Mouse (Mus musculus): Measurements from ENCODE around the gene Kctd21. TPM values are rescaled to one million over a fixed set of nuclear protein-coding genes. Genes with fewer than 3 reads are reported as not detected.

The Kctd21 gene
- polyA plus RNA-seq, 1 experiment from 2014 or later, result 3.6 TPM

DNA sequence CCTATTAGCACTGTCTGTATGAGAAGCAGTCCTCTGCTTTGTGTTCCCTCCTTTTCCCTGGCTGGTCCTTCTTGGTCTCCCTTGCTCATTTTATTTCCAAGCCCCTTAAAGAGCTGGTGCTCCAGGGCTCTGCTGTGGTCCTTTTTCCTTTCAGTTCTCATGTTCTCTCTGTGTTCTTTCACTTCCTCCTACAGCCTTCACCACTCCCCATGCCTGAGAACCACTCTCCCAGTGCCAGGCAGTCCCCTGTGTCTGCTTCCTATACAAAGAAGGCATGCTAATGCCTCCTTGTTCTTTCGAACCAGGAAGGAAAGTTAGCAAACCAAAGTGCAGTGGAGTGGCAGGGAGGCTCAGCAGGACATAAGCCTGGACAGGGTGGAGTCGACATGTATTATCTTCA lies 43.8 kb downstream of the Kctd21 start:
- Histone ChIP-seq H3K4me3 (ENCODE audit: low read depth, low read length) (no peak overlapping the region), H3K36me3 (ENCODE audit: control insufficient read depth, insufficient read depth, low read length) (peaks cover 17% of the 10 kb centered on the region), H3K9ac (ENCODE audit: low read depth, low read length) (no peak overlapping the region), H3K4me2 (no peak overlapping the region), H3K27ac (ENCODE audit: low read depth, low read length) (no peak overlapping the region), H3K9me3 (replicated peaks; ENCODE audit: control insufficient read depth, low read length) (no peaks in the 10 kb centered on the region), H3K4me1 (ENCODE audit: control insufficient read depth, insufficient read depth, low read length) (peaks cover 5% of the 10 kb centered on the region; the same call in 1 of the 2 replicates), H3K27me3 (ENCODE audit: control insufficient read depth, insufficient read depth, low read length) (no peaks in the 10 kb centered on the region)
- WGBS (ENCODE audit: insufficient replicate concordance), result 78% methylated on average over 2 of the region's 2 CpGs
- ATAC-seq (replicated peaks; ENCODE audit: insufficient number of reproducible peaks, low FRiP score, low TSS enrichment), result no peak

DNA sequence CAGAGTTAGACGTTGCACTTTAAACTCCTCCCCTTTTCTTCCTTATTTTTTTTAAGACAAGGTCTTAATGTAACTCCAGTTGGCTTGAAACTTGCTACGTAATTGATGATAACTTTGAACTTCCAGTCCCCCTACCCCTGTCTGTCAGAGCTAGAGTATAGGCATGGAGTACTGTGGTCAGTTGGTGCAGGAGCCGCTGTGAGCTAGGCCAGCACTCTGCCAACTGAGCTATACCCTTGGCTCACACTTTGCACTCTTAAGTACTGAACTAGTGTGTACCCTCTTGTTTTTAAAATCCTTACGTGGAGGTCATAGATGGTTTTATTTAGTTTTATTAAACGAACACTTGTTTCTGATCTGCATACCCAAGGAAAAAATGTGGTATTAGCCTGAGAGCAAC lies 47.2 kb downstream of the Kctd21 start:
- Histone ChIP-seq H3K27me3 (ENCODE audit: control insufficient read depth, insufficient read depth, low read length) (no peaks in the 10 kb centered on the region), H3K27ac (ENCODE audit: low read depth, low read length) (no peak overlapping the region), H3K4me2 (no peak overlapping the region), H3K9ac (ENCODE audit: low read depth, low read length) (no peak overlapping the region), H3K4me3 (ENCODE audit: low read depth, low read length) (no peak overlapping the region), H3K4me1 (ENCODE audit: control insufficient read depth, insufficient read depth, low read length) (no peaks in the 10 kb centered on the region), H3K36me3 (ENCODE audit: control insufficient read depth, insufficient read depth, low read length) (peaks cover 44% of the 10 kb centered on the region), H3K9me3 (replicated peaks; ENCODE audit: control insufficient read depth, low read length) (no peaks in the 10 kb centered on the region)
- WGBS (ENCODE audit: insufficient replicate concordance), result 90% methylated on average over 5 of the region's 5 CpGs
- no peak for ATAC-seq (replicated peaks; ENCODE audit: insufficient number of reproducible peaks, low FRiP score, low TSS enrichment)

DNA sequence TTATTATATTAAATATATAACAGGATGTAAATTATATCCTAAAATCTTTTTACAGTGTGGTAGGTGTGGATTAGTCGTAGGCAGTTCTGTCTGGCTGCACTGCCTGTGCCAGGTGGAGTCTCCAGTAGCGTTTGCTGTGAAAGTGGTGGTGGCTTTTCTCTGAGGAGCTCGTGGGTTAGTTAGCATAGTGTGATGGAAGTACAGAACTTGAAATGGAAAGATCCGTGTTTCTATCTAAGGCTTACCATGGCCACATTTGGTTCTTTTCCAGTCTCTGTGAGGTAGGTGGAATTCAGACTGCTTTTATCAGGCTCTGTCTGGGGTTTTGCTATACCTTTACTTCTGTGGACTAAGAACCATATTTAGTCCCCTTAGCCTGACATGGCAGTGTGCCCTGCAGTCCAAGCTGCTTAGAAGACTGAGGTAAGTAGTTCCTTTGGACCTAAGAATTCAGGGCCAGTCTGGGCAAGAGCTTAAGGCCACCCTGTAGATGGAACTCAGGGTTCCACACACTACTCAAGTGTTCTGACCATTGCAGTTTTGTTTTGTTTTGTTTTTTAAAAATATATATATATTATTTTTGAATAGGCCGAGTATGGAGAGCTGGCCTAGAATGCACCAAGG lies 48.5 kb downstream of the Kctd21 start:
- peaks cover 48% of the 10 kb centered on the region for H3K36me3 ChIP-seq (ENCODE audit: control insufficient read depth, insufficient read depth, low read length)
- H3K27me3 ChIP-seq (ENCODE audit: control insufficient read depth, insufficient read depth, low read length), result no peaks in the 10 kb centered on the region
- no peak overlapping the region for H3K9ac ChIP-seq (ENCODE audit: low read depth, low read length)
- ATAC-seq (replicated peaks; ENCODE audit: insufficient number of reproducible peaks, low FRiP score, low TSS enrichment), result no peak
- no peaks in the 10 kb centered on the region for H3K4me1 ChIP-seq (ENCODE audit: control insufficient read depth, insufficient read depth, low read length)
- WGBS (ENCODE audit: insufficient replicate concordance), result 89% methylated on average over 5 of the region's 5 CpGs
- H3K4me2 ChIP-seq, result no peak overlapping the region
- no peak overlapping the region for H3K27ac ChIP-seq (ENCODE audit: low read depth, low read length)
- H3K4me3 ChIP-seq (ENCODE audit: low read depth, low read length), result no peak overlapping the region
- H3K9me3 ChIP-seq (replicated peaks; ENCODE audit: control insufficient read depth, low read length), result no peaks in the 10 kb centered on the region

DNA sequence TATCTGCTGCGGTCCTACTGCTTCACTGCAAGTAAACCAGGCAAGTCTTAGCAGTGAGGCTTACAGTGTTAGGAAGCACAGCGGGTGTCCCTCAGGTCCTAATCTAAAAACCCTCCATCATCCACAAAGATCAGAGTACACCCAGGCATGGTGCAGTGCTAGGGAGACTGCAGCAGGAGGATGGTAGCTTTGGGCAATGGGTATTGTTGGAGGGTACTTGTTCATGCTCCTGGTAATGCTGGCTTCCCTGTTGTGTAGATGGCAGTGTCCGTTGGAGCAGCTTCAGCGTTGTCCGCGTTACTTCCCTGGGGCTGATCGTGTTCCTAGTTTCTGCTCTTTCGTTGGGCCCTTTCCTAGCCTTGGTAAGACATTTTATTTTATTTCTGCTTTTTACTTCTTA lies 50.5 kb downstream of the Kctd21 start:
- ATAC-seq (replicated peaks; ENCODE audit: insufficient number of reproducible peaks, low FRiP score, low TSS enrichment), result no peak
- Histone ChIP-seq H3K4me2 (no peak overlapping the region), H3K36me3 (ENCODE audit: control insufficient read depth, insufficient read depth, low read length) (peaks cover 51% of the 10 kb centered on the region), H3K27me3 (ENCODE audit: control insufficient read depth, insufficient read depth, low read length) (no peaks in the 10 kb centered on the region), H3K9ac (ENCODE audit: low read depth, low read length) (no peak overlapping the region), H3K4me3 (ENCODE audit: low read depth, low read length) (no peak overlapping the region), H3K9me3 (replicated peaks; ENCODE audit: control insufficient read depth, low read length) (no peaks in the 10 kb centered on the region), H3K27ac (ENCODE audit: low read depth, low read length) (no peak overlapping the region), H3K4me1 (ENCODE audit: control insufficient read depth, insufficient read depth, low read length) (no peaks in the 10 kb centered on the region)
- 94% methylated on average over 8 of the region's 8 CpGs for WGBS (ENCODE audit: insufficient replicate concordance)

DNA sequence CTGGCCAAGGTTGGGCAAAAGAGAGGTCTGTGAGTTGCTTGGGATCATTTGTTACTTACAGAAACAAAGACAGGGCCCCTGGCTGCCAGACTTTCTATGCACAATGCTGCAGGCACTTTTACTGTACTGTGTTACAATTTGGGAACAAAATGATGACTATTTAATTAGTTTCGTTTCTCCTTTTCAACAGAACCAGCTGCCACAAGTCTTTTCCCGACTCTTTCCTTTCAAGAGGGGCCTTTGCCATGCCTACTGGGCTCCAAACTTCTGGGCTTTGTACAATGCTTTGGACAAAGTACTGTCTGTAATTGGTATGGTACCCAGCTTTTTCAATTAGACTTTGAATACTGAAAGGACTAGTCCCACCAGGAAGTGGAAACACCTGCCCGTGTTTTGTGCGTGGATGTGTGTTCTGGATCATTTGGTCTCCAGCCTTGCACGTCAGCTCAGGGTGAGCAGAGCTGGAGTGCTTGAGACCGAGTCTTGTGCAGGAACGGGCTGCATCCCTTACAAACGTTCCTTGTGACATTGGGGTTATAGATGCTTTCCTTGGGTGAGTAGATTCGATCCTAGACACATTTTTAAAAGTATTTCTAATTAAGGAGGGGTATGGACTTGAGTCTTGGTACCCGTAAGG lies 51.5 kb downstream of the Kctd21 start:
- H3K4me1 ChIP-seq (ENCODE audit: control insufficient read depth, insufficient read depth, low read length), result no peaks in the 10 kb centered on the region
- H3K27me3 ChIP-seq (ENCODE audit: control insufficient read depth, insufficient read depth, low read length), result no peaks in the 10 kb centered on the region
- 89% methylated on average over 10 of the region's 10 CpGs for WGBS (ENCODE audit: insufficient replicate concordance)
- no peak overlapping the region for H3K4me3 ChIP-seq (ENCODE audit: low read depth, low read length)
- H3K9me3 ChIP-seq (replicated peaks; ENCODE audit: control insufficient read depth, low read length), result no peaks in the 10 kb centered on the region
- no peak for ATAC-seq (replicated peaks; ENCODE audit: insufficient number of reproducible peaks, low FRiP score, low TSS enrichment)
- H3K27ac ChIP-seq (ENCODE audit: low read depth, low read length), result no peak overlapping the region
- H3K36me3 ChIP-seq (ENCODE audit: control insufficient read depth, insufficient read depth, low read length), result peaks cover 48% of the 10 kb centered on the region
- H3K9ac ChIP-seq (ENCODE audit: low read depth, low read length), result no peak overlapping the region
- no peak overlapping the region for H3K4me2 ChIP-seq

DNA sequence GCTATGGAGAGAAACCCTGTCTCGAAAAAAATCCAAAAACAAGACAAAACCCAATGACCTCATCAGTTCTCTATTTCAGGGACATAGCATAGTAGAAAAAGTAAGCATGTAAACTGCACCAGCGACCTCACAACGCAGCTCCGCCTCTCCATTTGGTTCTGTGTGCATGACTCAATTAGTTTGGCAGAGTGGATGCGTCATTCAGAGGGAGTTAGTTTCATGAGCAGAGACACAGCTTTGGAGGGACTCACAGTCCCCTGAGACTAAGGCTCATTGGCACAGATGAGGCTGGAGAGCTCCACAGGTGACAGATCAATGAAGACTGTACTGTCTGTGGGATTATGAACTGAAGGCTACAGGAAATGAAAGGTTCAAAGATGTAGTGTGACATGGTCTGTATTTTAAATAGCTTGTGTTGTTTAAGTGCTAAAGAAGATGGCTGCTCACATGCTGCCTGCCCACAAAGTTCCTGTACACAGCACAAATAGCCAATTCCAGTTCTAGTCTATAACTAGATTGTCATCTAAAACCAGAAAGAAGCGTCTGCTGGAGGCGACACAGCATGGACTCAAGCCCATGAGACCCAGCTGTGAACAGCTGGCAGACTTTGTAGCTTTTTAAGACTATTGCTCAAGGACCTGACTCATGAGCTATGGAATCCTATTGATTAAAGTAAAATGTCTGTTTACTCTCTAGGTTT lies 54.1 kb downstream of the Kctd21 start:
- no peak for ATAC-seq (replicated peaks; ENCODE audit: insufficient number of reproducible peaks, low FRiP score, low TSS enrichment)
- no peak overlapping the region for H3K4me2 ChIP-seq
- H3K36me3 ChIP-seq (ENCODE audit: control insufficient read depth, insufficient read depth, low read length), result peaks cover 44% of the 10 kb centered on the region
- no peaks in the 10 kb centered on the region for H3K9me3 ChIP-seq (replicated peaks; ENCODE audit: control insufficient read depth, low read length)
- no peak overlapping the region for H3K4me3 ChIP-seq (ENCODE audit: low read depth, low read length)
- H3K9ac ChIP-seq (ENCODE audit: low read depth, low read length), result no peak overlapping the region
- H3K27me3 ChIP-seq (ENCODE audit: control insufficient read depth, insufficient read depth, low read length), result no peaks in the 10 kb centered on the region
- H3K4me1 ChIP-seq (ENCODE audit: control insufficient read depth, insufficient read depth, low read length), result no peaks in the 10 kb centered on the region
- H3K27ac ChIP-seq (ENCODE audit: low read depth, low read length), result no peak overlapping the region
- WGBS (ENCODE audit: insufficient replicate concordance), result 93% methylated on average over 7 of the region's 7 CpGs

DNA sequence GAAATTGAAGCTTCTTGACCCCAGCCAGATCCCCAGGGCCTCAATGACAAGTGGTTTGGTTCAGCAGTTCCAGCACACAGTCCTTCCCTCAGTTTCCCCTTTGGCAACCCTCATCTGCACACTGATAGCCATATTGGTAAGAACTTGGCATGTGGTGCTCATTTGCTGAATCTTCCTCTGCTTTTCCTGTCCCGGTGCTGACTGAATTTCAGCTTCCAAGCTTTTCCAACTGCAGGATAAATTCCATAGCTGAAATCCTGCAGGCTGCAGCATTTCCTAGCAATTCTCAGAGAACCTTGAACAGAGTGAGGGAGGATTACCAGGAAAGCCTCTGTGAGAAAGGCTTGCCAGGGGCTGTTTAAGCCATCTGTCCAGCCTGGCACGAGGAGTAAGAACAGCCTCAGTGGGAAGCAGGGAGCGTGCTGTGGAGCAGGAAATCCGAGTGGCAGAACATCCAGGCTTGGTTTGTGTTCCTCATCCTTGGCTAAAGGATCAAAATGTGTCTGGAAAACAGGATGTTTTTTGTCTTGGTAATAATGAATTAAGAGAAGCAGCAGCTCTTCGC lies 54.8 kb downstream of the Kctd21 start:
- no peak overlapping the region for H3K27ac ChIP-seq (ENCODE audit: low read depth, low read length)
- H3K4me1 ChIP-seq (ENCODE audit: control insufficient read depth, insufficient read depth, low read length), result no peaks in the 10 kb centered on the region
- H3K9me3 ChIP-seq (replicated peaks; ENCODE audit: control insufficient read depth, low read length), result no peaks in the 10 kb centered on the region
- no peak overlapping the region for H3K4me3 ChIP-seq (ENCODE audit: low read depth, low read length)
- no peak for ATAC-seq (replicated peaks; ENCODE audit: insufficient number of reproducible peaks, low FRiP score, low TSS enrichment)
- WGBS (ENCODE audit: insufficient replicate concordance), result 88% methylated on average over 5 of the region's 5 CpGs
- peaks cover 43% of the 10 kb centered on the region for H3K36me3 ChIP-seq (ENCODE audit: control insufficient read depth, insufficient read depth, low read length)
- H3K9ac ChIP-seq (ENCODE audit: low read depth, low read length), result no peak overlapping the region
- no peak overlapping the region for H3K4me2 ChIP-seq
- no peaks in the 10 kb centered on the region for H3K27me3 ChIP-seq (ENCODE audit: control insufficient read depth, insufficient read depth, low read length)

DNA sequence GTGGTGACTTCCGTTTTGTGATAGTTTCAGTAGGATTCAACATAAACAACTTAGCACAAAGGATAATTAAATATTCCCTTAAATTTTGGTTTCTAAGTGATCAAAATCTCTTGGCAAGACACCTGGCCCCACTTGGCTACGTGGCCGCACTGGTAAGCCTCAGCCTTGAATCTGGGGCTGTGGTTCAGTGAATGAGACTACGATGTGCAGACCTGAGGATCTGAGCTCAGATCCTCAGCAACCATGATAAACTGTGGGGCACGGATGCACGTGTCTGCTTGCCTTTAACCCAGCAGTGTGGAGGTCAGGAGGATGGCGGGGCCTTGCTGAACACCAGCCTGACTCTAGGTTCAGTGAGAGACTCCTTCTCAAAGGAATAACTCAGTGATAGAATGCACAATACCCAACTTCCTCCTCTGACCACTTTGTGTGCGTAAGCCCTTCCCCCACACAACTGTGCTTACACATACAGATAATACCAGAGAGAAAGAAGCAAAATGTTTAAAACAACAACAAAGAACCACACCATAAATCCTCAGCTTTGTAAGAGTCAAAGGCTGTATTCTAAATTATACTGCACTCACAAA lies 55.5 kb downstream of the Kctd21 start:
- Histone ChIP-seq H3K4me2 (no peak overlapping the region), H3K4me3 (ENCODE audit: low read depth, low read length) (no peak overlapping the region), H3K27ac (ENCODE audit: low read depth, low read length) (no peak overlapping the region), H3K36me3 (ENCODE audit: control insufficient read depth, insufficient read depth, low read length) (peaks cover 40% of the 10 kb centered on the region), H3K27me3 (ENCODE audit: control insufficient read depth, insufficient read depth, low read length) (no peaks in the 10 kb centered on the region), H3K4me1 (ENCODE audit: control insufficient read depth, insufficient read depth, low read length) (no peaks in the 10 kb centered on the region), H3K9ac (ENCODE audit: low read depth, low read length) (no peak overlapping the region), H3K9me3 (replicated peaks; ENCODE audit: control insufficient read depth, low read length) (no peaks in the 10 kb centered on the region)
- ATAC-seq (replicated peaks; ENCODE audit: insufficient number of reproducible peaks, low FRiP score, low TSS enrichment), result no peak
- WGBS (ENCODE audit: insufficient replicate concordance), result 87% methylated on average over 8 of the region's 8 CpGs
